Mouse (Mus musculus) left cerebral cortex, postnatal 4 days (tissue): ENCODE results near the gene Grk1. TPM values are rescaled to one million over a fixed set of nuclear protein-coding genes. Genes with fewer than 3 reads are reported as not detected.

Experiments
- DNase-seq: peaks from one replicate; pipeline ENCODE4 v3.0.0-alpha.2; 2022
- intact Hi-C: fragments of 180-260 bp; cut with DNase I; formaldehyde crosslinking; loops from one replicate; pipeline ENCODE4 v1.15.1; 2025
- total RNA-seq, 2 experiments: library from RNA; stranded (reverse); gene quantifications; 2 replicates each; pipeline ENCODE4 v1.2.3; 2021

Gene Grk1
- total RNA-seq, 2 experiments from 2014 or later: not detected

DNA sequence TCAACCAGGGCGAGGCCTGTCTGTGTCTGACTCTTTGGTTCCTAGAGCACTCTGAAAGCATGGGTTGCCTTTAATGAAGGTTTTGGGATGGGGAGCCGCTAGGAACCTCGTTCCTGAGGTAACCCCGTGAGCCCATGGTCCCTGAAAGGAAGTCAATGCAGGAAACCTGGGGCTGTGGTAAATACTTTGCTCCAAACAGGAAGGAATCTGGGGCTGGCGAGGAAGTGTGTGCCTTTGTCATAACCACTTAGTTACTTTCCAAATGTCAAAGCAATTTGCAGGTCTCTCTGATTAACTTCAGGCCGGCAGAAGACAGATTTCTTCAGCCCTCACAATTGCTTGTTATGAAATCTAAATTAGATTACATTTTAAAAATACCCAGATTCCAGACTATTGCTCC is 22.5 kb downstream of the Grk1 start:
- DNase-seq: no peak
- intact Hi-C loops: loop anchor here (5.0 kb wide), 1 partner anchor 105 kb away; no protein-coding TSS in a partner anchor

DNA sequence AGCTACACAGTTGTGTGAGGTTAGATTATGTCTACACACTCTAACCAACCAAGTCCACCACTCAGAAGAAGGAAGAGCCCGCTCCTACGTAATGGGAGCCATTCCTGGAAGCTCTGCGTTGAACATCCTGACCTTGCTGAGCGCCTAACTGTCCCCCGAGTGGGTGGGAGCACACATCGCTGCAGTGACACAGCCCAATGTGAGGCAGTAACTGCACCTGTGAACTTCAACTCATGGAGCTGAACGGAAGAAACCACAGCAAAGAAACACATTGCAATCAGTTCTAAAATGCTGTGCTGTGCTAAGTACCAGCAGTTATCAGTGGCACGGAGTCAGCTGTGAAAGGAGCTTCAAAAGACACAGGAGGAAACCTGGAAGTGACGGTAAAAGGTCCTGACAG is 23.3 kb downstream of the Grk1 start:
- DNase-seq: no peak
- intact Hi-C loops: loop anchor here (5.0 kb wide), 1 partner anchor 104 kb away; no protein-coding TSS in a partner anchor

DNA sequence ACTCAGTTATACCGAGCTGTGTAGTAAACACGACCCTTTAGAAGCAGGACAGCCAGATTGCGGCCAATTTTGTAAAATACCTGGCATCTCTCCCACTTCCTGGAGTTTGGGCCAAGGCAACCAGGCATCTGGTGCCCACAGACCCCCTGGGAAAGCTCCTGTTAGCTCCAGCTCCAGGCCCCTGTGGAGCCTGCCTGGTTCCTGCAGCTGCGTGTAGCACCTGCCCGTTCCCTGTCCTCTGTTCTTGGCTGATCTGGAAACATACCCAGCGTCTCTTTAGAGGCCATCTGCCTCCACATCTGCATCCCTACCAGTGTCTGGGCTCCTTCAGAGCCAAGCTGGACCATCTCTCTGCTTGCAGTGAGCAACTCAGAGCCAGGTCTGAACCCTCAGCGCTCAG is 25.5 kb downstream of the Grk1 start:
- intact Hi-C loops: no loop called here
- peak; percentile 77 for DNase-seq

DNA sequence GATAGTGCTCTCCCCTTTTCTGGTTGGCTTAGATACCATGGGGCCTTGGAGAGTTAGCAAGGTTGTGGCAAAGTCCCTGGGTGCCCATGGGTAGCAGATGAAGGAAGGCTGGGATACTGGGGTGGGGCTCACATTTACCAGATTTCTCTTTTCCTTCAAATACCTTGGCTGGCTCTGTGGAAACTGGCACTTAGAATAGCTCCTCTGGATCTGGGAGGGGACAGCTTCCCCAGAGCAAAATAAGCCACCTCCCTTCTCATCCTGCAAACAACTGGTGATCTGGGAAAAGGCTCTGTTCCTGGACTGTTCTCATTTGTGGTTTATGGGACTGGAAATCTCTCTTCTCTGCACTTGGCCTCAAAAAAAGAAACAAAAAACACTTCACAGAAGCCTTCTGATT is 26.0 kb downstream of the Grk1 start:
- intact Hi-C loops: no loop called here

DNA sequence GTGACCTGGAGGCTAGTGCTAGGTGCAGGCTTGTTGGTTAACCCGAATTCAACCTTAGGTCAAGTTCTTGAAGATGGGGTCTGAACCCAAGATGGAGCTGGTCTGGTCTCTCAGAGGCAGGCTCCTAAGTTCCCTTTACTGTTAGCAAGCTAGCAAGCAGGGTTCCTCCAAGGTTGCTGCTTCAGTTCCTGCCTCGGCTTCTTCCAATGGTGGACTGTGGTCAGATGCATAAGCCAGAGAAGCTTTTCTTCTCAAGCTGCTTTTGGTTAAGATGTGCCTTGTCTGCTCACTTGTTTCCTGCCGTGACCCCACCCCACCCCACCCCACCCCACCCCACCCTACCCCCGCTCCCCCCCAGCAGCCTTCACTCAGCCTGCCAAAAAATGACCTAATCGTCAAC is 28.2 kb downstream of the Grk1 start:
- intact Hi-C loops: no loop called here

More for the DNA sequence above, 26.0 kb downstream of the Grk1 start:
- DNase-seq: no peak

DNA sequence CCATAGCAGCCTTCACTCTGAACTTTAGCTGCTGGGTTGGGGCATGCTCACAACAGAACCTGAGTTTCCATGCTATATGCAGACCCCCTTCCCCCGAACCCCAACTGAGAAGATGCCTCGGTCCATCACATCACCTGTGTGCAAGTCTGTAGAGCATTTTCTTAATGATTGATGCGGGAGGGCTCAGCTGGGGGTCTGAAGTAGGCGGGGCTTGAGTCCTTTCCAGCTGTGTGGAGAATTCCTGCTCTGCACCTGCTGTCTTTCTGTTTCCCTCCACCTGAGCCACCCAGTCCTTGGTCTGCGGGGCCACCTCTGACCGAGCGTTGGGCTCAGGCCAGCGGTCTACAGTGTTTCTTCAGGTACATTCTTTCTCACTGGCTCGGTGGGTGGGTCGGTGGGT is 30.0 kb downstream of the Grk1 start, which contains the start of gene Tmem255b:
TSS of gene Tmem255b (plus strand) at position 301 of the 400 bp plus-strand sequence.
- no peak for DNase-seq
- intact Hi-C loops: no loop called here

More for the DNA sequence above, 28.2 kb downstream of the Grk1 start:
- no peak for DNase-seq

DNA sequence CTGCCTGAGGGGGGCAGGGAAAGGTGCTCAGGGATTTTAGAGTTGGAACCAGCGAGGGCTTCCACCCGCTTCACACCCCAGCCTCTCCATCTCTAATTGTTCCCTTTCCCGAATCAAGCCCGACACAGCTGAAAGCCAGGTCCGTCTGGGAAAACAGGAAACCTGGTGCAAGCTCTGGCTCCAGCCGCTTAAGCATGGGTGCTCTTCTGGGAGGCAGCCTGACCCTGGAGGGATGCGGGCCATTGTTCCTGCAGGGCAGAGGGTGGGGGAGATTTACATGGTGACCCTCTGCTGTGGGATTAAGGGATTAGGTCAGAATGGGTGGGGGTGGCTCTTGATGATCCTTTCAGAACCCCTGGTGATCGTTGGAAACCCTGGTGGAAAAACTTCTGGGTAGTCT is 31.2 kb downstream of the Grk1 start:
- no peak for DNase-seq
- intact Hi-C loops: no loop called here

DNA sequence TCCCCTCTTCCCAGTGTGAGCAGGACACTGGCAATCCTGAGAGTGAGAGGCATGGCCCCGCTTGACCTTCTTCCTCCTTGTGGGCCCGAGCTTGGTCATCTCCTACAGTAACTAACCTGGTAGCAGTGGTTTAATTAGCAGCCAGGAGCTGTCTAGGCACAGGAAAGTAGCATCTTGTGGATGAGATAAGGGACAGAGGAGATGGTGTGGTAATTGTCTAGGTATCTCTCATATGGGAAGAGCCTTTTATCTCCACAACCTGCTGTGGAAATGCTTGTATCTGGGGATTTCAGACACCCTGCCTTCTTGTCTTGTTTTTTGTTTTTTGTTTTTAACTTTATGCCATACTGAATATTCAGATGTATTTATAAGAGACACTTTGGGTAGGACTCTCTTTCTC is 32.6 kb downstream of the Grk1 start:
- intact Hi-C loops: no loop called here
- DNase-seq: no peak

DNA sequence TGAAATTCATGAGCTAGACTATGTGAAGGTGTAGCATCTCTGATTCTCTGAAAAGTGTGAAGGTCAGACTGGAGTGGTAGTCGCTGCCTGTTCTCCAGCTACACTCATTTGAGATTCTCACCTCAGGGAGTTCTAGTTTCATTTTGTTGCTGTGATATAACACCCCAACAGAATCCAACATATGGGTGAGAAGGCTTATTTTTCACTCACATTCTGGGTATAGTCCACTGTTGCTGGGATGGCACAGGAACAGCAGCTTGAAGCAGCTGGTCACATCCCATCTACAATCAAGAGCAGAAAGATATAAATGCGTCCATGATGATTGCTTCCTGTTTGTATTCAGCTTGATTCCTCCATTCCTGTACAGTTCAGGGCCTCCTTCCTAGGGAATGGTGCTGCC is 37.3 kb downstream of the Grk1 start:
- intact Hi-C loops: no loop called here
- no peak for DNase-seq

DNA sequence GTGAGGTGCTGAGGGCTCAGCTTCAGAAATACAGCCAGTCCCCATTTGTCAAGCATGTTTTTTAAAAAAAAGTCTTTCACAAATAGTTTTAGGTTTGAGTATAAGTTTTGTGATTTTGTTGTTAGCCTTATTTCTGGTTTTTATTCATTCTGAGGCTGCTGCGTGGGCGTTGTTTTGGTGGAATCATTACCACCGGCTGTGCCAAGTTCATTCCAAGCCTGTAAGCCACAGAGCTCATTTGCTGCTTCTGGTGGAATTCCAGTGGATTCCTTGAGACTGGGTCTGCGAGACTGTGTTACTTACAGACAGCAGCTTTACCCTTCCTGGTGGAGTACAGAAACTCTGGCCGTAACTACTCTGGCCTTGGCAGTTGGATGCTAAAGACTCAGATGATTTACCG is 41.6 kb downstream of the Grk1 start:
- DNase-seq: no peak
- intact Hi-C loops: no loop called here

DNA sequence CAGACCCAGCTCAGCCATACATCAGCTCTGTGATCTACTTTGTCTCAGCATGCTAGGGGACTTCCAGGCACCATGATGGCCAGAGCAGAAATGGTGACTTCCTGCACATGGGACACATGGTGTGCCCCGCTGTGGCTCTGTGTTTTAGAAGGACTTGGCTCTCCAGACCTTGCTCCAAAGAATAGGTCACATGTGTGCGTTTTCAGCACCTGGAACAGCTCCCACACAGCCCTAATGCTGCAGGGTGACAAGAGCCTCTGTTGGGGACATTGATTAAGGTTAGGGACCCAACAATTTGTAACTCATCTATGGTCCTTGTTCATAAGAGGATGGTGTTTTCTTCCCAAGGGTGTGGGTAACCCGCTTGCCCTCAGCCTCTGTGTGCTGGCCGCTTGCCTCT is 43.3 kb downstream of the Grk1 start:
- no peak for DNase-seq
- intact Hi-C loops: no loop called here

DNA sequence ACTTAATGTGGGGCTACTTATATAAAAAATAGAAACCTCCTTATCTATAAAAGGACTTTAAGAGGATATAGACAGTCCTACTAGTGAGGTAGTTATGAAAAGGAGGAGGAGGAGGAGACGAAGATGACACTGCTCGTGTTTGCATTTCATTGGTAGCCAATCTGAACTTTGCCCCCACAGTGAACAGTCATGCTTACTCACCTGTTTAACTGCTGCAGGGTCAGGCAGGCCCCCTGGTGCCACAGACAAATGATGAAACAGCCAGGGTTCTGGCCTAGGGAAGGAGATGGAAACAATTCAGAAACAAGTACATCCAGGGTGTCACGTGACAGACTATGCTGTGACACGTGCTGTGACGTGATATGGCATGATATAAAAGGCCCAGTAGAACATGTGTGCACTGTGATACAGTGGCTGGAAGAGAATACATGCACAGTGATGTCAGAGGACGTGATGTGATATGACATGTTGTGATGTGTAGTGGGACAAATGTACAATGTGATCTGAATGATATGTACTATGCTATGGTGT is 46.9 kb downstream of the Grk1 start:
- DNase-seq: no peak
- intact Hi-C loops: no loop called here

DNA sequence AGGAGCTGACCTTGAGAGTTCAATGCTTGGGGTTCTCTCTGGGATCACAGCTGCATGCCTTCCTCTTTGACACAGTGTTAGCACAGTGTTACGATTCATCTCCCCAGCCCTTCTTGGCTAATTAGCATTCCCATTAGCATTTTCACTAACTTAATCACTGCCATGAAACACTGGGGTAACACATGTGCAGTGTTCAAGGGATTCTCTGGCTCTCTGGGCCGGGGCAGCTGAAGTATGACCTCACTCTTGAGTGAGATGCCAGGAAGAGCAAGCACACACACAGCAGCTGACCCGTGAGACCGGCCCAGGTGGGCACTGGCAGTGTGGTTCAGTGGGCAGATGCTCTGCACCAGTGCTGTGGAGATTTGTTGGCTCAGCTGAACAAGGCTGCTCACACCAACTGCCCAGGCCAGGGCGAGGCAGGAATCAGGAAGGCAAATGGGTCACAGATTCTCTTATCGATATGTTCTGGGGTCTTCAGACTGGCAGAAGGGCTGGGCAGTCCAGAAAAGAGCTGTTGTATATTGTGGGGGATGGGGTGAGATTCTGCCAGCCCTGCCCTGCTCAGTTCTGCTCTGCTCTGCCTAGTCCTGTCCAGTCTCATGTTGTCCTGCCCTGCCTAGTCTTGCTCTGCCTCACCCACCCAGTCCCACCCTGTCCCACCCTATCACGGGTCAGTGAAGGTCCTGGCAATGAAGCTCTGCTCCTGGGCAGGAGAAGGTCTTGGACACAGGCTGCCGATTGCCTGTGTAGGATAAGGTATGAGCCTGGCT is 49.6 kb downstream of the Grk1 start:
- intact Hi-C loops: no loop called here
- DNase-seq: peak; percentile 44

DNA sequence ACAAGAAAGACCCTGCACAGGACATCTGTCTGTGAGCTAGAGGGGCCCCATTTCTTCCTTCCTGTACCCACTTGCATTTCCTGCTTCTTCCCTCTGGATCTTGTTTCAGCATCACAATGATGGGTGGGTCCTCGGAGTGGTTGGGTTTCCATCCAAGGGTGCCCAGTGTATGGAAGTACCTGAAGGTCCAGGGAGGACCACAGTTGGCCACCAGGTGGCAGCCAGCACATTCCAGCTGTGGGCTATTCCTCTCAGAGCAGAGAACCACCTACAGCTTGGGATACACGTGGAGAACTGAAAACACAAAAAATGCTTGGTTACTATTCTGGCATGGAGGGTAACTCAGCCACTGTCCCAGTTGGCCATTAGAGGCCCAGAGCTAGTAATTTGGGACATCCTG is 50.4 kb downstream of the Grk1 start:
- DNase-seq: peak; percentile 51
- intact Hi-C loops: no loop called here

DNA sequence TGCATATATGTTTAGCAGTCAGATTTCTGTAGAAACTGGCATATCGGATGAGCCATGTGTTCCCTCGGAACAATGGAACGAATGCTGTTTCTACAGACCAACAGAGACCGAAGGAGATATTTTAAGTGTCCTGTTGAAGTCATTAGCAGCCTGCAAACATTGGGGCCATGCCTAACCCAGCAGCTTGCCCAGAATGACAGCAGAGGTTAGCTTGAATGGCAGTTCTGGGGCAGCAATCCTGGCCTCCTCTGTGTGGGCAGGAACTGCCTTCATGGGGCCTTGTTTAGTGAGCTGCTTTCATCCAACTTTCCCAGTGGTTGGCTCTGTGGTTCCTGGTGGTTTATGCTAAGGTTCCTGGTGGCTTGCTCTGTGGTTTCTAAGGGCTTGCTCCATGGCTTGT is 54.5 kb downstream of the Grk1 start:
- intact Hi-C loops: no loop called here

DNA sequence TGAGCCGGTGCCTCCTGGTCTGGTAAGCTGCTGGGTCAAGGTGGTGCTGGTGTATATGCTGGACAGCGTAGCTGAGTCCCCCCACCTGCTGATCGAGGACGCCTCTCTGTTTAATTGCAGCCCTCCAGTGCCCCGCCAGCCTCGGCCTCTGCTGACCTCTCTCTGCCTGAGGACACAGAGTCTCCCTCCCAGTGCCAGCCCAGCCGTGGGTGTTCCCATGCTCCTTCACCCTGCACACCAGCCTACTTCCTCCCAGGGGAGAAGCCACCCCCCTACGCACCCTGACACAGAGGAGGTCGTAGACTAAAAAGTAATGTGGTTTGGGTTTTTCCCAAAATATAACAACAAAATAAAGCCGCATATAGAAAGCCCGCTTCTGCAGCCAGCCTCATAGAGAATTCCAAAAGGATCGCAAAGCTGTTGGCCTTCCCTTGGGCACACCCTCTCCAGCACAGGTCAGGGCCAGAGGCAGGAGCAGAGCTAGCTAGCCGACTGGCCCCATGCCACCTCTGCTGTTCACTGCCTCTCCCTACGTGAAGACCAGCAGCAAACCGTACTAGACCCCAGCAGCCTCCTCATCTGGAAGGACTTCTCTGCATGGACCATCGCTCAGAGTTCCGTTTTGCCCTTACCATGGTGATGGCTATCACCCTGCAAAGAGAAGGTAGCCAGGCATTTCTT is 56.3 kb downstream of the Grk1 start:
- intact Hi-C loops: no loop called here
- no peak for DNase-seq

More for the DNA sequence above, 54.5 kb downstream of the Grk1 start:
- no peak for DNase-seq

DNA sequence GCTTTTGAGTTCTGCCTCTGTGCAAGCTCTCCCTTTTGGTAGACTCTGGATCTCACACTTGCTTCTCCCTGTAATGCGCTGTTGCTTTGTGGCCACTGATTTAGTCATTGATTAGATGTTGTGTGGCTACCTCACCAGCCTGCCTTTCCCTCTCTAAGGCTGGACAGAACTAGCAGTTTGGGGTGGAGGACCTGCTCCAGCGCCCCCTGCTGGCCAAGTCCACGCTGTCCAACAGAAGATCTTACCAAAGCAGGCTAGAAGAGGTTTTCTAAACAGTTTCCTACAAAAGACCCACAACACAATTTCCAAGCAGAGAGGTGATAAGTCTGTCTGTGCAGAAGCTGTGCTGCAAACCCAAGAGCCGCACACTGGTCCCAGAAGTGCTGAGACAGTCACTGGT is 57.0 kb downstream of the Grk1 start:
- DNase-seq: peak; percentile 81
- intact Hi-C loops: loop anchor here (2.0 kb wide), 1 partner anchor 51 kb away; no protein-coding TSS in a partner anchor

DNA sequence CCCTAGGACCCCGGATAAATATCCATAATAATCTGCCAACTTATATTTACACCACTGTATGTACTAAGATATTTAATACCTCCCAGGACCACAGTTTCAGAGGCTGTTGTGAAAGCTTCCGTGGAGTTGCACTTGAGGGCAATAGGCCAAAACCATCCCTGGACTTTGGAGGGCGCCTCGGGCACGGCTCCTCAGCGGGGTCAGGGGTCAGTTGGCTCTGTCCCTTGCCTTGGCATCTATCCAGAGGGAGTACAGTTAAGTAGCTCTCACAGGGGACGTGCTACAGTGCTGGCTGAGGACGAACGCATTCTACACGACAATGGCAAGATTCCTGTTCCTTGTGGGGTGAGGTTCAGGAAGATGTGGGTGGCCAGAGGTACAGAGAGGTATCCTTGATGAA is 57.5 kb downstream of the Grk1 start:
- intact Hi-C loops: loop anchor here (2.0 kb wide), 1 partner anchor 52 kb away; no protein-coding TSS in a partner anchor
- no peak for DNase-seq

DNA sequence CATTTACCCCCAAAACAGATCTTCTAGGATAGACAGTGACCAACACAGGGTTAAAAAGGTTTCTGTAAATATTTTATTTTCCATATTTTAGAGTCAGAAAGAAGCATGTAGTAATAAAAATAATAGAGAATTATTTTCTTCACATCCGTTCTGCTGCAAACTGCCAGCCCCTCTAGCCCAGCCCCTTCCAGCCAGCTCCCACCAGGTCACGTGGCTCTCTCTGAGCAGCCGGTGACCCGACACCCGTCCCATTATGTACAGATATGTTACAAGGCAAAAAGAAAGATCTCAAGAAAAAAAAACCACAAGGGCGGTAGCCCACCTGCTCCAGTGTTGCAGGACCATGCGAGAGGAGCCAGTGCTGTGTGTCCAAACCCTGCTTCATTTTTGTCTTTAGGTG is 60.4 kb downstream of the Grk1 start:
- DNase-seq: no peak
- intact Hi-C loops: no loop called here

DNA sequence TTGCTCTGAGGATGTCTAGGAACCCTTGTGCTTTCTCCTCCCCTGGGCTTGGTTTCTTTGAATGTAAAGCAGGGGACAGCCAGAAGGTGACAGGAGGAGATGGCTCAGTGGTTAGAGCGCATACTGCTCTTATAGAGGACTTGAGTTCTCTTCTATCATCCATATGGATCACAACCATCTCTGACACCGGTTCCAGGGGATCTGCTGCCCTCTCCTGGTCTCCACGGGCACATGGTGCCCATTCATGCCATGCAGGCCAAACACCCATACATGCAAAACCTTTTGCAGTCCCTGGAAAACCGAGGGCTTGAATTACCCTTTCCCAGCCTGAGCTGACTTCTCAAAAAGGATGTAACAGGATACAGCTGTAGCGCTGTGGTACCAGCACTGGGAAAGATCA is 62.1 kb downstream of the Grk1 start:
- no peak for DNase-seq
- intact Hi-C loops: no loop called here

DNA sequence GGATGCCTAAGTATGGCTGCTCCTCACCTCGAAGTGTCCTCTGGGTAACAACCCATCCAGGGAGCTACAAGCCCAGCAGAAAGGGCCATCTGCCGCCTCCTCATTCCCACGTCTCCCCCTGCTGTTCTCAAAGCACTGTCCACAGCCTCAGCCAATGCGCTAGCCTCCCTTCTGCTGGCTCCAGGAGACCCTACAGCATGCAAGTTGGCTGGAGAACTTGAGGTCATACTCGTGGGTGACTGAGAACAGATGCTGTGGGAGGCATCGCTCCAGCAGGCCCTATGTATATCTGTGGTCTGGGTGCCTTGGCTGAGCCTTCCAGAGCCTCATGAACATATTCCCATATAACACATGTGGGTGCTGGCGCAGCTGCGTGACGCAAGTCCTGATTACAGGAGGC is 63.9 kb downstream of the Grk1 start:
- peak; percentile 65 for DNase-seq
- intact Hi-C loops: no loop called here

DNA sequence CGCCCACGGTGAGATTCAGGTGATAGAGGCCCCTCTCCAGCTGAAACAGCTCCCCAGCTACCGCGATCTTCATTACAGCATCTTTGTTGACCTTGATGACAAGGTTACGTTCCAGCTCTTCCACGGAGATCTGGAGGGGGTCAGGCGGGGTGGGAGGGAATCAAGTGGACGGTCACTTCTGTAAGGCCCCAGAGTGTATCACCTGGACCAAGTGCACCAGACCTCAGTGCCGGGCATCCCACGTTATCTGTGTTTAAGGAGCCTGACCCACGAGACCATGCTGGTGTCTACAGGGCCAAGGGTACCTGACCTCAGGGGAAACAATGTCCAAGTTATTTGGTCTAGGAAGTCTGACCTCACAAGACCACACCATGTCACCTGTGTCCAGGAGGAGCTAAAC is 66.6 kb downstream of the Grk1 start:
- intact Hi-C loops: loop anchor here (10.0 kb wide), 1 partner anchor 293 kb away; no protein-coding TSS in a partner anchor
- no peak for DNase-seq
